Mouse (Mus musculus): ENCODE results near the gene Nln.

- TF ChIP-seq POLR2A (IDR thresholded peaks at IDR 0.05; ENCODE audit: low read depth, low read length) (no peak), CTCF (IDR thresholded peaks at IDR 0.05; ENCODE audit: extremely low read depth, insufficient read length, insufficient replicate concordance, low read depth, low read length) (no peak)
Measured at GRCm38 (mm10) chr13:104012214-104012833, 97.1 kb downstream of the Nln start.
